Mouse (Mus musculus): Measurements from ENCODE around the gene Nt5c3. TPM values are rescaled to one million over a fixed set of nuclear protein-coding genes. Genes with fewer than 3 reads are reported as not detected.

Gene Nt5c3
- total and polyA plus RNA-seq, 3 experiments = 16.9 to 75.5 (median 62.4) TPM

GRCm38 (mm10) chr6:56860205-56860848, 63.4 kb downstream of the Nt5c3 start:
- no peaks in the 10 kb centered on the region for H3K27me3 ChIP-seq (ENCODE audit: control insufficient read depth, insufficient read depth, low read length)
- no peaks in the 10 kb centered on the region; the same call in 1 of the 2 replicates for H3K36me3 ChIP-seq (ENCODE audit: control insufficient read depth, insufficient read depth, low read length)
- no peak overlapping the region for H3K9ac ChIP-seq (ENCODE audit: low read depth, low read length)
- peak in 1 of 2 experiments; percentile 10 for DNase-seq
- WGBS = 71% methylated on average over 8 of the region's 8 CpGs
- H3K27ac ChIP-seq = no peak overlapping the region; the same call in 1 of the 2 replicates
- no peaks in the 10 kb centered on the region; the same call in 1 of the 2 replicates for H3K79me2 ChIP-seq (replicated peaks; ENCODE audit: control insufficient read depth, insufficient read depth, low read length)
- TF ChIP-seq POLR2A (IDR thresholded peaks at IDR 0.05; ENCODE audit: insufficient read depth, low read depth, low read length) (no peak), EP300 (IDR thresholded peaks at IDR 0.05; ENCODE audit: insufficient read depth, low read depth, low read length) (no peak), CTCF (IDR thresholded peaks at IDR 0.05) (no peak)
- H3K4me1 ChIP-seq (ENCODE audit: control insufficient read depth, insufficient read depth, low read length) = peaks cover 1% of the 10 kb centered on the region; the same call in 1 of the 2 replicates
- intact Hi-C loops (cut with DNase I) = no loop called here
- H3K4me3 ChIP-seq = no peak overlapping the region

GRCm38 (mm10) chr6:56856748-56857147, 67.0 kb downstream of the Nt5c3 start:
- intact Hi-C loops (cut with DNase I) = loop anchor here (2.0 kb wide), 1 partner anchor 24 kb away; the partner anchor contains the start of gene Fkbp9

GRCm38 (mm10) chr6:56854803-56855202, 68.9 kb downstream of the Nt5c3 start:
- TF ChIP-seq POLR2A (IDR thresholded peaks at IDR 0.05; ENCODE audit: insufficient read depth, low read depth, low read length) = no peak
- TF ChIP-seq EP300 (IDR thresholded peaks at IDR 0.05; ENCODE audit: insufficient read depth, low read depth, low read length) = no peak
- TF ChIP-seq CTCF (IDR thresholded peaks at IDR 0.05) = no peak
- DNase-seq = no peak
- no peak overlapping the region for H3K27ac ChIP-seq
- WGBS = 93% methylated on average over 8 of the region's 8 CpGs
- no peaks in the 10 kb centered on the region for H3K27me3 ChIP-seq (ENCODE audit: control insufficient read depth, insufficient read depth, low read length)
- H3K4me3 ChIP-seq = no peak overlapping the region
- no peak overlapping the region for H3K9ac ChIP-seq (ENCODE audit: low read depth, low read length)
- intact Hi-C loops (cut with DNase I) = loop anchor here (5.0 kb wide), 1 partner anchor 52 kb away; no protein-coding TSS in a partner anchor
- H3K36me3 ChIP-seq (ENCODE audit: control insufficient read depth, insufficient read depth, low read length) = no peaks in the 10 kb centered on the region; the same call in 1 of the 2 replicates
- no peaks in the 10 kb centered on the region; the same call in 1 of the 2 replicates for H3K79me2 ChIP-seq (replicated peaks; ENCODE audit: control insufficient read depth, insufficient read depth, low read length)
- H3K4me1 ChIP-seq (ENCODE audit: control insufficient read depth, insufficient read depth, low read length) = peaks cover under 1% of the 10 kb centered on the region; the same call in 1 of the 2 replicates

More at GRCm38 (mm10) chr6:56856748-56857147, 67.0 kb downstream of the Nt5c3 start:
- H3K27me3 ChIP-seq (ENCODE audit: control insufficient read depth, insufficient read depth, low read length) = no peaks in the 10 kb centered on the region
- H3K9ac ChIP-seq (ENCODE audit: low read depth, low read length) = no peak overlapping the region
- no peaks in the 10 kb centered on the region; the same call in 1 of the 2 replicates for H3K36me3 ChIP-seq (ENCODE audit: control insufficient read depth, insufficient read depth, low read length)
- no peak for DNase-seq
- H3K27ac ChIP-seq = no peak overlapping the region
- peaks cover 1% of the 10 kb centered on the region; the same call in 1 of the 2 replicates for H3K4me1 ChIP-seq (ENCODE audit: control insufficient read depth, insufficient read depth, low read length)
- 89% methylated on average over 5 of the region's 5 CpGs for WGBS
- TF ChIP-seq CTCF (IDR thresholded peaks at IDR 0.05) (no peak), POLR2A (IDR thresholded peaks at IDR 0.05; ENCODE audit: insufficient read depth, low read depth, low read length) (no peak), EP300 (IDR thresholded peaks at IDR 0.05; ENCODE audit: insufficient read depth, low read depth, low read length) (no peak)
- no peak overlapping the region for H3K4me3 ChIP-seq
- H3K79me2 ChIP-seq (replicated peaks; ENCODE audit: control insufficient read depth, insufficient read depth, low read length) = no peaks in the 10 kb centered on the region; the same call in 1 of the 2 replicates

- Histone ChIP-seq H3K4me1 (ENCODE audit: control insufficient read depth, insufficient read depth, low read length) (no peaks in the 10 kb centered on the region), H3K36me3 (ENCODE audit: control insufficient read depth, insufficient read depth, low read length) (no peaks in the 10 kb centered on the region; the same call in 1 of the 2 replicates), H3K27ac (no peak overlapping the region), H3K9ac (ENCODE audit: low read depth, low read length) (no peak overlapping the region), H3K79me2 (replicated peaks; ENCODE audit: control insufficient read depth, insufficient read depth, low read length) (no peaks in the 10 kb centered on the region), H3K27me3 (ENCODE audit: control insufficient read depth, insufficient read depth, low read length) (no peaks in the 10 kb centered on the region), H3K4me3 (no peak overlapping the region)
- WGBS = 40% methylated on average over 7 of the region's 7 CpGs
- no peak for DNase-seq
- TF ChIP-seq EP300 (IDR thresholded peaks at IDR 0.05; ENCODE audit: insufficient read depth, low read depth, low read length) (no peak), CTCF (IDR thresholded peaks at IDR 0.05) (peak; percentile 67)
- intact Hi-C loops (cut with DNase I) = loop anchor here (5.0 kb wide), 1 partner anchor 57 kb away; no protein-coding TSS in a partner anchor
Measured at GRCm38 (mm10) chr6:56850315-56850714, 73.4 kb downstream of the Nt5c3 start.

GRCm38 (mm10) chr6:56848974-56849373, 74.8 kb downstream of the Nt5c3 start:
- Histone ChIP-seq H3K4me3 (no peak overlapping the region), H3K4me1 (ENCODE audit: control insufficient read depth, insufficient read depth, low read length) (no peaks in the 10 kb centered on the region), H3K27ac (no peak overlapping the region), H3K27me3 (ENCODE audit: control insufficient read depth, insufficient read depth, low read length) (no peaks in the 10 kb centered on the region), H3K36me3 (ENCODE audit: control insufficient read depth, insufficient read depth, low read length) (no peaks in the 10 kb centered on the region; the same call in 1 of the 2 replicates), H3K79me2 (replicated peaks; ENCODE audit: control insufficient read depth, insufficient read depth, low read length) (no peaks in the 10 kb centered on the region; the same call in 1 of the 2 replicates), H3K9ac (ENCODE audit: low read depth, low read length) (no peak overlapping the region)
- 90% methylated on average over 3 of the region's 3 CpGs for WGBS
- intact Hi-C loops (cut with DNase I) = no loop called here
- no peak for DNase-seq
- TF ChIP-seq CTCF (IDR thresholded peaks at IDR 0.05) = no peak
- TF ChIP-seq POLR2A (IDR thresholded peaks at IDR 0.05; ENCODE audit: insufficient read depth, low read depth, low read length) = no peak
- TF ChIP-seq EP300 (IDR thresholded peaks at IDR 0.05; ENCODE audit: insufficient read depth, low read depth, low read length) = no peak

GRCm38 (mm10) chr6:56844365-56844764, 79.4 kb downstream of the Nt5c3 start:
- intact Hi-C loops (cut with DNase I) = no loop called here
- peaks cover 4% of the 10 kb centered on the region for H3K4me1 ChIP-seq (ENCODE audit: control insufficient read depth, insufficient read depth, low read length)
- peaks cover 2% of the 10 kb centered on the region for H3K79me2 ChIP-seq (replicated peaks; ENCODE audit: control insufficient read depth, insufficient read depth, low read length)
- H3K36me3 ChIP-seq (ENCODE audit: control insufficient read depth, insufficient read depth, low read length) = peaks cover 2% of the 10 kb centered on the region; the same call in 1 of the 2 replicates
- no peak for DNase-seq
- no peaks in the 10 kb centered on the region; the same call in 1 of the 2 replicates for H3K27me3 ChIP-seq (ENCODE audit: control insufficient read depth, insufficient read depth, low read length)
- WGBS = 55% methylated on average over 2 of the region's 2 CpGs
- H3K27ac ChIP-seq = no peak overlapping the region
- TF ChIP-seq CTCF (IDR thresholded peaks at IDR 0.05) (no peak), EP300 (IDR thresholded peaks at IDR 0.05; ENCODE audit: insufficient read depth, low read depth, low read length) (no peak), POLR2A (IDR thresholded peaks at IDR 0.05; ENCODE audit: insufficient read depth, low read depth, low read length) (no peak)
- no peak overlapping the region for H3K4me3 ChIP-seq
- no peak overlapping the region for H3K9ac ChIP-seq (ENCODE audit: low read depth, low read length)

Measured in heart, adult 2 months (tissue).